Mouse (Mus musculus) kidney, postnatal 0 days (tissue): ENCODE measurements at regions not wholly inside any gene's neighbourhood (a gene's known extent, or its start where the extent isn't known, plus 50 kb on each side); places are given as distances from the start of the nearest gene placed in this dataset.
A peak's percentile ranks its signal among the peaks of the same experiment; 100 is the strongest.
"Not testable (repeated sequence)": the region's sequence is repeated elsewhere in the genome, so short reads cannot be mapped to it uniquely, and the experiment has no call there.

Experiments used
- ATAC-seq: fragments of 200-750 bp; cut with Nextera tagmentation; replicated peaks from 2 replicates; pipeline ENCODE4 v1.8.0; 2017; ENCODE audit warnings: low read depth, moderate number of reproducible peaks, moderate TSS enrichment, moderate library complexity; ENCODE audit not compliant: low FRiP score
- DNase-seq: peaks from one replicate; pipeline ENCODE4 v3.0.0-alpha.2; 2016; ENCODE audit warnings: low spot score
- H3K27ac ChIP-seq: fragments of 300-500 bp; sonication (generic); 2 replicates; pipeline ENCODE4 v1.5.1; 2014; ENCODE audit warnings: mild to moderate bottlenecking
- H3K27me3 ChIP-seq: fragments of 300-500 bp; sonication (generic); 2 replicates; pipeline ENCODE4 v1.6.1; 2014; ENCODE audit warnings: low read length, mixed read lengths; ENCODE audit not compliant: insufficient read depth
- H3K36me3 ChIP-seq: fragments of 300-500 bp; sonication (generic); 2 replicates; pipeline ENCODE4 v1.6.1; 2014; ENCODE audit warnings: low read length, mixed read lengths; ENCODE audit not compliant: insufficient read depth
- H3K4me1 ChIP-seq: fragments of 300-500 bp; sonication (generic); replicated peaks from 2 replicates; pipeline ENCODE4 v1.6.1; 2014; ENCODE audit warnings: antibody characterized with exemption, low read length, mixed read lengths; ENCODE audit not compliant: insufficient read depth
- H3K4me2 ChIP-seq: fragments of 300-500 bp; sonication (generic); 2 replicates; pipeline ENCODE4 v1.6.1; 2014; ENCODE audit warnings: mild to moderate bottlenecking, low read length, moderate library complexity, mixed read lengths
- H3K4me3 ChIP-seq: fragments of 300-500 bp; sonication (generic); replicated peaks from 2 replicates; pipeline ENCODE4 v1.5.1; 2014; ENCODE audit warnings: low read depth, low read length
- H3K9ac ChIP-seq: fragments of 300-500 bp; sonication (generic); 2 replicates; pipeline ENCODE4 v1.6.1; 2014; ENCODE audit warnings: low read depth, low read length
- H3K9me3 ChIP-seq: fragments of 300-500 bp; sonication (generic); replicated peaks from 2 replicates; pipeline ENCODE4 v1.6.1; 2016; ENCODE audit warnings: low read length, inconsistent platforms, mixed read lengths
- CTCF ChIP-seq: IDR thresholded peaks from 2 replicates; pipeline ENCODE4 v1.5.1; 2016; ENCODE audit warnings: antibody characterized with exemption, low read depth, mild to moderate bottlenecking, moderate library complexity
- WGBS: fragments of 180-500 bp; shearing (Covaris S2); extraction: QIAGEN DNeasy Blood & Tissue Kit; methylation state at CpG from one replicate; pipeline ENCODE4 v1.1.7; 2014; 5-methylcytosine and 5-hydroxymethylcytosine counted together

DNA sequence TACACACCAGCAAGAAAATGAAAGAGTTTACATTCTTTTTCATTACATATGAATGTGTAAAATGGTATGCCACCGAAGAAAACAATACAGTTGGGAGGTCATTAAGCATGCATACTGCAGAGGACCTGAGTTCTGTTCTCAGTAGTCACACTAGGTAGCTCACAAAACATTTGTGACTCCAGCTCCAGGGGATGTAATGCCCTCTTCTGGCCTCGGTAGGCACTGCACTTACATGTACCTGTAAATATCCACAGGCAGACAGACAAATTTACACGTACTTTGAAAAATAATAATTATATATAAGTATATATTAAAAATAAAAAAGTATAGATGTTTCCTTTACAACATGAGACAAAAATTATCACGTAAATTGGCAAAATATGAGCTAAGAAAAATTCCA is 342.3 kb upstream of the Gm28363 start:
- 74% methylated on average over 4 of the region's 4 CpGs for WGBS
- H3K27me3 ChIP-seq, result no peaks in the 10 kb centered on the region
- ATAC-seq (no peak), DNase-seq (no peak)
- no peak overlapping the region for H3K4me3 ChIP-seq
- no peak overlapping the region for H3K4me2 ChIP-seq
- peak; percentile 33 for TF ChIP-seq CTCF
- no peaks in the 10 kb centered on the region for H3K9me3 ChIP-seq
- no peak overlapping the region for H3K9ac ChIP-seq
- no peak overlapping the region for H3K27ac ChIP-seq
- H3K4me1 ChIP-seq, result no peaks in the 10 kb centered on the region
- no peaks in the 10 kb centered on the region for H3K36me3 ChIP-seq

DNA sequence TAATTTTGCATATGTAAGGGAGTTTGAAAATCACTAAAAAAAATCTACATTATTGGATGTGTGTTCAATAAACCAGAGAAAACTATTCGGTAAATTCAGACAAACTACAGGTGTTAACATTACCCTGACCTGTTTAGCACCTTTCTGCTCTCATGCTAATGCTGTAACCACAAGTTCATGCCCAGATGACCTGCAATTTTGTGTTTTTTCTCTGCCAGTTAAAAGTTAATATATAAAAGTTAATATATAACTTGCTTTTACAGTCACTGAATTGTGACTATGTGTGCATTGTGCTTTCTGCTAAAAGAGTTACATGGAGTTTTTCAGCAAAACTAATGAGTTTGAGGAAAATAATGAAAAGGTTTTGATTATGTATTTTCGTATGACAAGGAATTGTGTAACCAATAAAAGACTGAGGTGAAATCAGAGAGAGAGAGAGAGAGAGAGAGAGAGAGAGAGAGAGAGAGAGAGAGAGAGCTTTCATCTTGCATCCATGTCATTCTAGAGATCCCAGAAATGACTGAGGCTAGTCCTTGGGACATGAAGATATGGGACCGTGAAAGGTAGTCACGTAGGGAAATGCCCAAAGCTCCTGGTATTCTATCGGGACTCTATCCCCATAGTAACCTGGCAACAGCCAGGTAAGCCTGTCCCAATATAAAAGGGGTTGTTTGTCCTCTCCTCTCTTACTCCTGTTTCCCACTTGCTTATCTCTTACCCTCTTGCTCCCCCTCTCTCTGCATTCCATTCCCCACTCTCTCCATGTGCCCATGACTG is 340.3 kb upstream of the Gm28363 start:
- H3K27me3 ChIP-seq, result no peaks in the 10 kb centered on the region
- peak overlapping the region; percentile 73 for H3K27ac ChIP-seq
- H3K9ac ChIP-seq, result no peak overlapping the region
- no peak overlapping the region for H3K4me2 ChIP-seq
- DNase-seq, result peak; percentile 47
- H3K4me3 ChIP-seq, result no peak overlapping the region
- no peaks in the 10 kb centered on the region for H3K9me3 ChIP-seq
- TF ChIP-seq CTCF, result no peak
- no peaks in the 10 kb centered on the region for H3K36me3 ChIP-seq
- peak; percentile 57 for ATAC-seq
- WGBS, result 61% methylated on average over 5 of the region's 5 CpGs
- H3K4me1 ChIP-seq, result no peaks in the 10 kb centered on the region

GRCm38 (mm10) chr1:117364066-117364465 is 332.9 kb upstream of the Gm28363 start:
- no peak overlapping the region for H3K27ac ChIP-seq
- no peak overlapping the region for H3K9ac ChIP-seq
- no peaks in the 10 kb centered on the region for H3K36me3 ChIP-seq
- H3K27me3 ChIP-seq, result no peaks in the 10 kb centered on the region
- H3K4me2 ChIP-seq, result no peak overlapping the region
- H3K4me3 ChIP-seq, result no peak overlapping the region
- ATAC-seq (no peak), DNase-seq (no peak)
- no peaks in the 10 kb centered on the region for H3K4me1 ChIP-seq
- TF ChIP-seq CTCF, result no peak
- no peaks in the 10 kb centered on the region for H3K9me3 ChIP-seq

DNA sequence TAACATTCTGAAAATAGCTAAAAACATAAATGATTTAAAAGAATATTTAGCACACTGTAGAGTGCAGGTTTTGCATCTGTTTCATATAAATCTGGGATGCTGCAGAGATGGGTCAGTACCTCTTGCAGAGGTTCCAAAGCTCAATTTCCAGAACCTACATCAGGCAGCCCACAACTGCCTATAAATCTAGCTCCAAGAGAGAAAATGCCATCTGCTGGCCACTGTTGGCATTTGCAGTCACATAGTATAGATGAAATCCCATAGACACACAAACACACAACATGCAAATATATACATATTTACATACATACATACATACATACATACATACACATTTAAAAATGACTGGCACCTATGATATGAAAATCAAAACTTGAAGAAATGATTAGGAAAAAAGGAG is 284.6 kb upstream of the Gm28363 start:
- ATAC-seq (no peak), DNase-seq (no peak)
- TF ChIP-seq CTCF, result peak; percentile 48
- no peaks in the 10 kb centered on the region for H3K4me1 ChIP-seq
- no peak overlapping the region for H3K9ac ChIP-seq
- no peak overlapping the region for H3K4me3 ChIP-seq
- no peaks in the 10 kb centered on the region for H3K9me3 ChIP-seq
- H3K36me3 ChIP-seq, result no peaks in the 10 kb centered on the region
- H3K27me3 ChIP-seq, result no peaks in the 10 kb centered on the region
- no peak overlapping the region for H3K27ac ChIP-seq
- no peak overlapping the region for H3K4me2 ChIP-seq

DNA sequence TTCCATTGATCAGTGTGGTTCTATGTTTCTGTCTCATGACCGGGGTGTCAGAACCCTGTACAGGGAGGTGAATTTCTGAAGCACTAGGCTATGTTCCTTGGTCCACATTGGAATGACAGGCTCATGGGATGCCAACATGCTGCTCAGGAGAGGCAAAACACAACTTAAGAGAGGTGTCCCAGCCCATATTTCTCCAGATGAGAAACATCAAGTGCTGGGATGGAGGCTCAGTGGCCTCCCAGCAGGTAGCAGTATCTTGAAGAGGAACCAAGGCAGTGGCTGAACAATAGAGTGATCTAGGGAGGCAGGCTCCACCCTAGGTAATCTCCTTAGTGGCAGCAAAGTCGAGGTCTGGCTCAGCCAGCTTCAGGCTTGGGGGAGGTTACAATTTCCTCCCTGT is 239.2 kb upstream of the Gm28363 start:
- H3K4me1 ChIP-seq, result no peaks in the 10 kb centered on the region
- no peak for DNase-seq
- H3K9me3 ChIP-seq, result no peaks in the 10 kb centered on the region
- H3K4me3 ChIP-seq, result no peak overlapping the region
- no peak for TF ChIP-seq CTCF
- H3K27me3 ChIP-seq, result no peaks in the 10 kb centered on the region
- no peak overlapping the region for H3K27ac ChIP-seq
- H3K9ac ChIP-seq, result no peak overlapping the region
- no peak for ATAC-seq
- H3K4me2 ChIP-seq, result no peak overlapping the region
- H3K36me3 ChIP-seq, result no peaks in the 10 kb centered on the region
- WGBS, result 60% methylated on average over 2 of the region's 2 CpGs

GRCm38 (mm10) chr1:117458156-117458850 is 238.6 kb upstream of the Gm28363 start:
- not testable (repeated sequence) for H3K4me3 ChIP-seq, H3K36me3 ChIP-seq, H3K9me3 ChIP-seq, H3K4me1 ChIP-seq, ATAC-seq, H3K9ac ChIP-seq, H3K27ac ChIP-seq, DNase-seq, H3K27me3 ChIP-seq, H3K4me2 ChIP-seq
- 73% methylated on average over 7 of the region's 7 CpGs for WGBS

GRCm38 (mm10) chr1:117459126-117459525 is 237.8 kb upstream of the Gm28363 start:
- not testable (repeated sequence) for H3K27ac ChIP-seq, H3K36me3 ChIP-seq, H3K27me3 ChIP-seq, ATAC-seq, H3K4me1 ChIP-seq, H3K9me3 ChIP-seq, DNase-seq, H3K9ac ChIP-seq, H3K4me3 ChIP-seq, H3K4me2 ChIP-seq
